Mouse (Mus musculus) embryonic facial prominence, embryonic 14.5 days (tissue): ENCODE results near the gene AB124611. TPM values are rescaled to one million over a fixed set of nuclear protein-coding genes. Genes with fewer than 3 reads are reported as not detected.

Experiments used
- ATAC-seq: fragments of 200-750 bp; cut with Nextera tagmentation; 2 replicates; pipeline ENCODE4 v1.8.0; 2017; ENCODE audit warnings: low read depth, moderate number of reproducible peaks, moderate TSS enrichment
- DNase-seq: peaks from one replicate; pipeline ENCODE4 v3.0.0-alpha.2; 2015; ENCODE audit warnings: low spot score
- H3K27ac ChIP-seq: fragments of 300-500 bp; sonication (generic); replicated peaks from 2 replicates; pipeline ENCODE4 v1.5.1; 2014; ENCODE audit warnings: low read depth, mild to moderate bottlenecking, low read length, moderate library complexity
- H3K27me3 ChIP-seq: fragments of 300-500 bp; sonication (generic); replicated peaks from 2 replicates; pipeline ENCODE4 v1.6.1; 2014; ENCODE audit warnings: low read length; ENCODE audit not compliant: control insufficient read depth, insufficient read depth
- H3K36me3 ChIP-seq: fragments of 300-500 bp; sonication (generic); 2 replicates; pipeline ENCODE4 v1.6.1; 2014; ENCODE audit warnings: low read length, mixed read lengths; ENCODE audit not compliant: control insufficient read depth, insufficient read depth
- H3K4me1 ChIP-seq: fragments of 300-500 bp; sonication (generic); 2 replicates; pipeline ENCODE4 v1.6.1; 2014; ENCODE audit warnings: antibody characterized with exemption, low read length; ENCODE audit not compliant: control insufficient read depth, insufficient read depth
- H3K4me2 ChIP-seq: fragments of 300-500 bp; sonication (generic); 2 replicates; pipeline ENCODE4 v1.6.1; 2014; ENCODE audit warnings: low read depth, mild to moderate bottlenecking, low read length, moderate library complexity, mixed read lengths
- H3K4me3 ChIP-seq: fragments of 300-500 bp; sonication (generic); 2 replicates; pipeline ENCODE4 v1.5.1; 2014; ENCODE audit warnings: low read depth, mild to moderate bottlenecking, low read length
- H3K9ac ChIP-seq: fragments of 300-500 bp; sonication (generic); 2 replicates; pipeline ENCODE4 v1.6.1; 2014; ENCODE audit warnings: low read depth, mild to moderate bottlenecking, low read length, moderate library complexity, mixed read lengths
- H3K9me3 ChIP-seq: fragments of 300-500 bp; sonication (generic); 2 replicates; pipeline ENCODE4 v1.6.1; 2016; ENCODE audit warnings: low read length; ENCODE audit not compliant: control insufficient read depth
- WGBS: fragments of 180-500 bp; shearing (Covaris S2); extraction: QIAGEN DNeasy Blood & Tissue Kit; methylation state at CpG from one replicate; pipeline ENCODE4 v1.1.7; 2014; 5-methylcytosine and 5-hydroxymethylcytosine counted together
- polyA plus RNA-seq: library from polyadenylated mRNA; unstranded; fragments of >200 nt; fragmentation: Nextera tagmentation; extraction: Ambion mirVana; gene quantifications from 2 replicates; pipeline ENCODE4 v1.2.1, GENCODE M21; 2014

AB124611 gene
- polyA plus RNA-seq, 1 experiment from 2014 or later: 2.1 TPM

DNA sequence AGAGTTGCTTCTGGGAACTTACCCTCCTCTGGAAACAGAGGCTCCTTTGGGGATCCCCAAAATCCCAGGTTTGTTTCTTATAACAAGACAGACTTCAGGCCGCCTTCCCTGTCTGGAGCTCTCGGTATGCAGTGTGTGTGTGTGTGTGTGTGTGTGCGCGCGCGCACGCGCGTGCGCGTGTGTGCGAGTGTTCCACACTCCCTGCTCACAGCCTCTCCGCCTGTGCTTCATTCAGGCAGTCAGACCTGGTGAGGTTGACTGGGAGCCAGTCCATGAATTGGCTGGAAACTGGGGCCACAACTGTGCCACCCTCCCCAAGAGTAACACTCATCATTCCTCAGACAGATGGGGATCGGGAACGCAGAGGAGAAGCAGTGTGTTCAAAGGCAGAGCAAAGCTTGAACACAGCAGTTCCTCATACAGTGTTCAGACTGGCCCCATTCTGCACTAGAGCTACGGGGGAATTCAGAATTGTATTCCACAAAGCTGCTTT lies 28.9 kb upstream of the AB124611 start:
- H3K27me3 ChIP-seq: no peaks in the 10 kb centered on the region
- no peaks in the 10 kb centered on the region for H3K9me3 ChIP-seq
- H3K27ac ChIP-seq: peak overlapping the region; percentile 92
- 51% methylated on average over 16 of the region's 16 CpGs for WGBS
- peak; percentile 8 for ATAC-seq
- H3K9ac ChIP-seq: peak overlapping the region; percentile 65
- peaks cover 28% of the 10 kb centered on the region for H3K4me1 ChIP-seq
- peak overlapping the region; percentile 66 for H3K4me2 ChIP-seq
- H3K4me3 ChIP-seq: peak overlapping the region; percentile 36
- DNase-seq: no peak
- H3K36me3 ChIP-seq: peaks cover 35% of the 10 kb centered on the region

DNA sequence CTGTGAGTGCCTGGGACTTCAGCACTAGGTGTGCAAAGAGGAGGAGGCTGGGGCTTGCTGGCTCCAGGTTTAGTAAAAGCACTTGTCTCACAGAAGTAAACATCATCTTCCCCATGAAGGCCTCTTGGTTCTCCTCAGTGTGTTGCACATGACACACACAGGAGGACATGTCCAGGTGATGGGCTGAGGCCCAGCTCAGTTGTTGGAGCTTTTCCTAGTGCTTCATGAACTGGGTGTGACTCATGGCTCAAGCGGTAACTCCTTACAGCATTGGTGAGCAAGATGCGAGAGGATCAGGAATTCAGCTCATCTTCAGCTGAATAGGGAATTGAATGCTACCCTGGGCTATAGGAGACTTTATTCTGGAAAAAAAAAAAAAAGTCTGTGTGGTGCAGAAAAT lies 28.3 kb upstream of the AB124611 start:
- WGBS: 90% methylated on average over 2 of the region's 2 CpGs
- Histone ChIP-seq H3K9me3 (no peaks in the 10 kb centered on the region), H3K27me3 (no peaks in the 10 kb centered on the region), H3K9ac (peak overlapping the region; percentile 65; the same call in 1 of the 2 replicates), H3K4me2 (peak overlapping the region; percentile 66), H3K36me3 (peaks cover 33% of the 10 kb centered on the region), H3K4me1 (peaks cover 28% of the 10 kb centered on the region), H3K4me3 (0 out of 2 replicates have a peak overlapping the region, but pooled peaks have one; percentile 36), H3K27ac (peak overlapping the region; percentile 92)
- no peak for ATAC-seq
- no peak for DNase-seq

GRCm38 (mm10) chr9:21498284-21498902 lies 27.6 kb upstream of the AB124611 start:
- H3K4me3 ChIP-seq: no peak overlapping the region
- H3K9ac ChIP-seq: no peak overlapping the region
- H3K4me2 ChIP-seq: no peak overlapping the region
- DNase-seq: no peak
- no peaks in the 10 kb centered on the region for H3K27me3 ChIP-seq
- H3K4me1 ChIP-seq: peaks cover 28% of the 10 kb centered on the region
- H3K27ac ChIP-seq: 0 out of 2 replicates have a peak overlapping the region, but pooled peaks have one; percentile 33
- ATAC-seq: no peak
- no peaks in the 10 kb centered on the region for H3K9me3 ChIP-seq
- peaks cover 41% of the 10 kb centered on the region for H3K36me3 ChIP-seq
- 89% methylated on average over 12 of the region's 12 CpGs for WGBS

DNA sequence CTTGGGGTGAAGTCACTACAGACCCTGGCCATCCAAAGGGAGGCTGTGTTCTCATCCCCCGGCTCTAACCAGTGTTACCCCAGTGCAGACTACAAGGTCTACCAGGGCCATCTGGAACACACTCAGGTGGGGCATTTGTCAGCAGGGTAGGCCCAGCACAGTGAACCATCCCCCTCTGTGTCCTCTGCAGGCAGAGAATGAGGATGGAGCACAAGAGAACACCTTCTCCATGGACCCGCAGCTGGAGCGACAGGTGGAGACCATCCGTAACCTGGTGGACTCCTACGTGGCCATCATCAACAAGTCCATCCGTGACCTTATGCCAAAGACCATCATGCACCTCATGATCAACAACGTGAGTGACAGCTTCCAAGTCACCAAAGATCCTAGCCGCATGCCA lies 22.6 kb upstream of the AB124611 start:
- H3K9me3 ChIP-seq: no peaks in the 10 kb centered on the region
- H3K27me3 ChIP-seq: no peaks in the 10 kb centered on the region
- H3K9ac ChIP-seq: no peak overlapping the region
- 94% methylated on average over 7 of the region's 8 CpGs for WGBS
- peaks cover 68% of the 10 kb centered on the region for H3K36me3 ChIP-seq
- no peak overlapping the region for H3K27ac ChIP-seq
- DNase-seq (no peak), ATAC-seq (no peak)
- H3K4me1 ChIP-seq: no peaks in the 10 kb centered on the region
- H3K4me2 ChIP-seq: no peak overlapping the region
- H3K4me3 ChIP-seq: no peak overlapping the region

DNA sequence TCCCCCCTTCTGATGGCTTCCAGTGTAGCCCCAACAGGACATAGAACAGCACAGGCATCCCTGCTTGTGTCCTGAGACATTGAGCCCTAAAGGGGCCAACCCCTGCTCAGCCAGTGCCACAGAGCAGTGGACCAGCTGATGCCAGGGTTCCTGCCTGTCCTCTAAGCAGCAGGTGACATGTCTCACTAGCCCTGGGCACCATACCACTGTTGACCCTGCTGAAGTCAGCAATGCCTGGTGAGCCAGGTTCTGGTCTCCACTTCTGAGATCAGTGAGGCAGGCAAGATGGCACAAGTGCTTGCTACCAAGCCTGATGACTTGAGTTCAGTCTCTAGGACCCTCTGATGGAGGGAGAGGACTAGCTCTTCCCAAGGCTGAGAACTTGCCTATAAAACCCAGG lies 20.2 kb upstream of the AB124611 start:
- H3K4me1 ChIP-seq: peaks cover 5% of the 10 kb centered on the region
- no peaks in the 10 kb centered on the region for H3K27me3 ChIP-seq
- H3K4me2 ChIP-seq: no peak overlapping the region
- H3K36me3 ChIP-seq: peaks cover 64% of the 10 kb centered on the region
- no peak for ATAC-seq
- no peak overlapping the region for H3K9ac ChIP-seq
- H3K9me3 ChIP-seq: no peaks in the 10 kb centered on the region
- H3K27ac ChIP-seq: no peak overlapping the region
- H3K4me3 ChIP-seq: no peak overlapping the region
- DNase-seq: no peak

DNA sequence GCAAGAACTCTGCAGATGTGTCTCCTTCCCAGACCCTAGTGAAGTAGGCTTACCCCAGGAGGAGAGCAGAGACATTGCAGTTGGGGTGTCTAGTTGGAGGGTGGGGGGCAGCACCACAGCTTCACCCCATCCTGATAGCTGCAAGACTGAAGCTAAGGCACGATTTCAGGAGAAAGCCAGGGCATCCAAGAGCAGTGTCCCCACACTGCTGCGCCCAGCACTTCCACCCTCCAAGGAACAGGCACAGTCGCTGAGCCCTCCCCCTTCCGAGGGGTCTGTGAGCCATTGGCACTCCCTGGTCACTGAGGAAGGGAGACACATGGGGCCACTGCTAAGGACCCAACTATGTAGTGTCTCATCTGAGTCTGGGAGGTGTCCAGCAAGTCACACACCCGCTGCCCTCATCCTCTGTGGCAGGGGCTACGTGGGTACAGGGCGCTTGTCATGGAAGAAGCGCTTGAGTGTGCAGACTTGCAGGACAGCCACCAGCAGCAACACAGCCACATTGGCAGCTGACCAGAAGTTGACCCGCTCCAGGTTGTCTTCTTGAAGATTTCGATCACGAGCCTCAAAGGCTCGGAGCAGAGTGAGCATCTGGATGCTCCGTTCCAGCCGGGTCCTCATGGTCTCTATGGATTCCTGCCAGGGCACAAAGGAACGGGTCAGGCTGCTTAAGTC lies 18.1 kb upstream of the AB124611 start:
- Histone ChIP-seq H3K27ac (no peak overlapping the region), H3K36me3 (peaks cover 60% of the 10 kb centered on the region), H3K4me1 (peaks cover 8% of the 10 kb centered on the region), H3K4me2 (no peak overlapping the region), H3K9me3 (no peaks in the 10 kb centered on the region), H3K27me3 (no peaks in the 10 kb centered on the region), H3K4me3 (no peak overlapping the region), H3K9ac (no peak overlapping the region)
- DNase-seq (no peak), ATAC-seq (no peak)
- WGBS: 91% methylated on average over 15 of the region's 15 CpGs

DNA sequence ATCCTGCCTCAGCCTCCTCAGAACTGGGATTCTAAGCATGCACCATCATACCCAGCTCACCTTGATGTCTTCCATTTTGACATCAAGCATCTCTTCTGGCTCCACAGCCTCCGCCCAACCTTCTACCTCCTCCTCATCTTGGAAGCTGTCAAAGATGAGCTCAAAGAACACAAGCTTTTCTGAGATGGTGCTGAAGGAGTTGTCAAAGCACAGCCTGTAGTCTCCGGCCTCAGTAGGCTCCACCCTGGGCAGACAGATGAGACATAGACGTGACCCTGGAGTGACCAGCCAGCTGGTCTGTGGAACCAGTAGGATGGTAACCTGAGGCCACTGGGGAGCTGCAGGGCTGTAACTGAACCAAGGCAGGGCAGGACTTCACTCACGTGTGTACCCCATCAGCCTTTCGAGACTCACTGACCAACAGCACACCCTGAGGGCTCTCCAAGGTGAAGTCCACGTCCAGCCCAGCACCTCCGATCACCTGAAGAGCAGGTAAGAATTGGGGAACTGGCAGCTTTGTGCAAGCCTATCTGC lies 17.0 kb upstream of the AB124611 start:
- no peaks in the 10 kb centered on the region for H3K27me3 ChIP-seq
- ATAC-seq: no peak
- 63% methylated on average over 7 of the region's 7 CpGs for WGBS
- H3K4me3 ChIP-seq: peak overlapping the region; percentile 69
- H3K9me3 ChIP-seq: no peaks in the 10 kb centered on the region
- peak overlapping the region; percentile 83 for H3K4me2 ChIP-seq
- H3K4me1 ChIP-seq: peaks cover 8% of the 10 kb centered on the region
- H3K36me3 ChIP-seq: peaks cover 52% of the 10 kb centered on the region
- peak overlapping the region; percentile 75 for H3K9ac ChIP-seq
- peak overlapping the region; percentile 92; the same call in 1 of the 2 replicates for H3K27ac ChIP-seq
- no peak for DNase-seq

DNA sequence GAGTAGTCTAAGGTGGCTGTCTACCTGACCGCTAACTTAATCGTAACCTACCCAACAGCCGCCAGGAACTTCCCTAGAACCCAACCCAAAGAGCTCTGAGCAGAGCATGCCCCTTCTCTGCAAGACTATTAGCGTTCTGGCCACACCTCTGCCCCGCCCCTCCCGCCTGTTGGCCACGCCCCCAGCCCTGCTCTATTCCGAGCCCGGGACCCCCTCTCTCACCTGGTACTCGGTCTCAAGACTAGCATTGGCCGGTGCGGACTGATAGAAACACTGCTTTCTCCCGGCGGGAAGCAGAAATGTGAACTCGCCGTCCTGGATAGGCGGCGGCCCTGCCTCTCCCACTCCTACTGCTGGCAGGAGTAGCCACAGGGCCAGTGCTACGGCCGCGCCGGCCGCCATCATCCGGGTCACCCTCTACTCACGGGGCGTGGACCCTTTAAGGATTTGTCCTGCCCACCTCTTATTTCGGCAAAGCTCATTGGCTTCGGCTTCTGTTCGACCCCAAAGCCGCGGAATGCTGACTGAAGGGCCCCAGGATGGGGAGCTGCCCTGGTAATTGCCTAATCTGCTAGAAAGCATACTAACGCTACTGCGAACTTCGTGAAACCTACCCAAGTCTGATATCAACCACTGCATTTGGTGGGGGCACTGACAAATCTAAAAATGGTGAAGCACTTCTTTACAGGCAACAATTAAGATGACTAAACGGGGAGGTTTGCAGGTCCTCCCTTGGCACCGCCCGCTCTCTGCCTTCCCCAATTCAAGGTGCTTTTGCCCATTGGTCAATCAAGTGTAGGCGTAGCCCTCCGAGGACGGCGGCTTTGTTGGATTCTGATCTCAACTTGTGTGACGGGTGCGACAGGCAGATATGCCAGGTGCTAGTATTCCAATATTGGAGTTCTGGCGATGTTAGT lies 15.9 kb upstream of the AB124611 start, which contains the start of gene Tmed1:
Gene Tmed1, minus strand, starts transcription at position 481 of the 917 bp plus-strand sequence.
- peak within 1 kb of the TSS; percentile 69 for H3K4me3 ChIP-seq
- under 1% methylated on average over 41 of the region's 44 CpGs for WGBS
- peak within 1 kb of the TSS; percentile 75 for H3K9ac ChIP-seq
- peaks cover 8% of the 10 kb centered on the region for H3K4me1 ChIP-seq
- H3K27ac ChIP-seq: peak within 1 kb of the TSS; percentile 92
- no peaks in the 10 kb centered on the region for H3K27me3 ChIP-seq
- H3K36me3 ChIP-seq: peaks cover 42% of the 10 kb centered on the region
- DNase-seq (peak; percentile 99), ATAC-seq (peak; percentile 97)
- H3K4me2 ChIP-seq: peak within 1 kb of the TSS; percentile 83
- no peaks in the 10 kb centered on the region for H3K9me3 ChIP-seq
